Mouse (Mus musculus): ENCODE measurements around the gene Epo.

DNA sequence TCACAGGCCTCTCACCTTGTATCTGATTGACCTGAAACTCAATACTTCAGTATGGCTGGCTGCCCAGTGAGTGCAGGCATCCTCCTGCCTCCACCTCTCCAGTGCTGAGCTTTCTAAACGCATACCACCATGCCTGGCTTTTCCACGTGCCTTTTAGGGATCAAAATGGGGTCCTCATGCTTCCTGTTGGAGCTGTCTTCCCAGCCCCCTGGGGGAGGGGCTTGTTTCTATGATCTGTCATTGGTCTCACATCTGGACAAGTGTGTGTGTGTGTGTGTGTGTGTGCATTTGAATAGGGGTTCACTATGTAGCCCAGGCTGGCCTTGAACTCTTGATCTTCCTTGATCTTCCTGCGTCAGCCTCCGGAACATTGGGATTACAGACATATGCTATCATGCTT is 4.4 kb upstream of the Epo start:
- TF ChIP-seq POLR2A (IDR thresholded peaks at IDR 0.05; ENCODE audit: control insufficient read depth, low read depth, low read length) (no peak), CTCF (IDR thresholded peaks at IDR 0.05; ENCODE audit: control insufficient read depth, insufficient read depth, insufficient replicate concordance, low read depth, low read length) (no peak)
